Mouse (Mus musculus) CH12.LX (cell line): ENCODE results near the gene AF067061. TPM values are rescaled to one million over a fixed set of nuclear protein-coding genes. Genes with fewer than 3 reads are reported as not detected.
"Not testable (repeated sequence)": the region's sequence is repeated elsewhere in the genome, so short reads cannot be mapped to it uniquely, and the experiment has no call there.

Source experiments
- DNase-seq: peaks from one replicate; pipeline ENCODE4 v3.0.0-alpha.2; 2013; ENCODE audit errors: extremely low read depth
- H3K27ac ChIP-seq: 2 replicates; pipeline ENCODE4 v1.5.1; 2012; ENCODE audit warnings: low read depth, mild to moderate bottlenecking, control low read depth, moderate library complexity; ENCODE audit not compliant: insufficient read depth
- H3K27me3 ChIP-seq: replicated peaks from 2 replicates; pipeline ENCODE3; 2012; ENCODE audit warnings: inconsistent platforms
- H3K36me3 ChIP-seq, 2 experiments: replicated peaks in 1 of 2; 2 replicates each; pipeline versions ENCODE3 to v1.6.1; 2012; ENCODE audit warnings: inconsistent platforms in 1 of 2, low read length in 1 of 2, mild to moderate bottlenecking in 1 of 2, mixed read lengths in 1 of 2, moderate library complexity in 1 of 2; ENCODE audit not compliant: control insufficient read depth in 1 of 2, insufficient read depth in 1 of 2
- H3K4me1 ChIP-seq, 2 experiments: 2 replicates each; pipeline ENCODE4 v1.6.1; 2012; ENCODE audit warnings: inconsistent platforms in 1 of 2, moderate library complexity in 1 of 2; ENCODE audit not compliant: insufficient read depth in 2 of 2, control insufficient read depth in 1 of 2
- H3K4me2 ChIP-seq: 2 replicates; pipeline ENCODE4 v1.6.1; 2012; ENCODE audit warnings: low read depth, mild to moderate bottlenecking, control low read depth; ENCODE audit not compliant: poor library complexity, insufficient read depth, severe bottlenecking
- H3K4me3 ChIP-seq, 3 experiments: fragments of 150-350 bp in 1 of 3; sonication (generic) in 1 of 3; replicated peaks in 1 of 3; 2 replicates each; pipeline versions ENCODE3 to v1.5.1; 2011 to 2012; ENCODE audit warnings: low read depth in 2 of 3, low read length in 2 of 3, mild to moderate bottlenecking in 2 of 3, moderate library complexity in 2 of 3, control low read depth in 1 of 3, improper control_type of control experiment in 1 of 3, inconsistent platforms in 1 of 3, mixed read lengths in 1 of 3; ENCODE audit not compliant: poor library complexity in 1 of 3
- H3K79me2 ChIP-seq: replicated peaks from 2 replicates; pipeline ENCODE4 v1.6.1; 2012; ENCODE audit warnings: mild to moderate bottlenecking, moderate library complexity; ENCODE audit not compliant: control insufficient read depth, poor library complexity, insufficient read depth, severe bottlenecking; ENCODE audit errors: extremely low read depth
- H3K9ac ChIP-seq: 2 replicates; pipeline ENCODE4 v1.6.1; 2012; ENCODE audit warnings: low read depth, mild to moderate bottlenecking, control low read depth, moderate library complexity; ENCODE audit not compliant: insufficient read depth
- H3K9me3 ChIP-seq: replicated peaks from 2 replicates; pipeline ENCODE3; 2012; ENCODE audit warnings: low read length, inconsistent platforms, mixed read lengths
- CTCF ChIP-seq, 2 experiments: IDR thresholded peaks in 1 of 2; conservative IDR thresholded peaks in 1 of 2; 2 replicates each; pipeline ENCODE4 v1.5.1; 2011 to 2012; ENCODE audit warnings: low read depth in 2 of 2, low read length in 2 of 2, improper control_type of control experiment in 1 of 2, inconsistent platforms in 1 of 2, mild to moderate bottlenecking in 1 of 2, moderate library complexity in 1 of 2
- POLR2A ChIP-seq: IDR thresholded peaks from 2 replicates; pipeline ENCODE4 v1.6.1; 2011; ENCODE audit warnings: low read depth, mild to moderate bottlenecking, improper control_type of control experiment, low read length
- RAD21 ChIP-seq: IDR thresholded peaks from 2 replicates; pipeline ENCODE4 v1.6.1; 2011; ENCODE audit warnings: low read depth, mild to moderate bottlenecking, low read length, improper control_type of control experiment, moderate library complexity
- SMC3 ChIP-seq: IDR thresholded peaks from 2 replicates; pipeline ENCODE4 v1.6.1; 2011; ENCODE audit warnings: low read depth, low read length, improper control_type of control experiment
- TBP ChIP-seq: conservative IDR thresholded peaks from 2 replicates; pipeline ENCODE4 v1.6.1; 2011; ENCODE audit warnings: low read depth, low read length, improper control_type of control experiment
- dilution Hi-C: fragments of 300-500 bp; cut with MboI; formaldehyde crosslinking; loops from 2 replicates; pipeline ENCODE4 v1.14.3; 2020; ENCODE audit warnings: low sequenced_read_pairs; ENCODE audit not compliant: extremely low pct_unique_long_range_greater_than_20kb, extremely low pct_ligation_motif_present
- in situ Hi-C: fragments of 300-500 bp; cut with MboI; formaldehyde crosslinking; loops from 3 replicates; pipeline ENCODE4 v1.14.3; 2019; ENCODE audit warnings: low sequenced_read_pairs, low pct_ligation_motif_present, low pct_unique_long_range_greater_than_20kb, mixed read lengths
- polyA plus RNA-seq: library from polyadenylated mRNA; unstranded; fragments of >175 nt; gene quantifications from 2 replicates; pipeline ENCODE4 v1.2.1, GENCODE M21; 2012; ENCODE audit warnings: low read depth; ENCODE audit not compliant: insufficient read length
- total RNA-seq, 2 experiments: library from RNA; depleted of rRNA; stranded (reverse); fragments of 300-350 nt in 1 of 2; fragments of >200 nt in 1 of 2; gene quantifications; 2 replicates each; pipeline ENCODE4 v1.2.3; 2012 to 2014

AF067061 gene
- total RNA-seq (2012; rRNA removed), result 83.0 and 130 TPM in 2 replicates
- 41.9 and 48.9 TPM in 2 replicates for total RNA-seq (2014; rRNA removed)
- polyA plus RNA-seq, result 33.8 and 34.6 TPM in 2 replicates

DNA sequence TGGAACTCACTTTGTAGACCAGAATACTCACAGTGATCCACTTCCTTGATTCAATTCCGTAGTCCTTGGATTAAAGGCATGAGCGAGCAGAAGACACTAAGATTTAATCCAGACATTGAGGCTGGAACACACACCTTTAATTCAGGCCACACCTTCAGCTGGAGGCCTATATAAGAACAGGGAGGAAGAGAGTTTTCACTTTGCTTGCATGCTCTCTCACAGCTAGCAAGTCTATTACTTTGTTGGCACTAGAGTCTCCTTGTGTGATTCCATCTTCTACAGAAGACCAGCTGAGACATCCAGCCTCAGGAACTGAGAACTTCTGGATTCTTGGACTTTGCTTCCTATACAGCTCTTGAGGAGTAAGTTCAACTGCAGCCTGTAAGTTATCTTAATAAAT lies at the start of gene AF067061:
Gene AF067061, plus strand, starts transcription at position 245 of the 400 bp plus-strand sequence.
- H3K36me3 ChIP-seq, H3K27me3 ChIP-seq, in situ Hi-C loops, DNase-seq, H3K27ac ChIP-seq, H3K79me2 ChIP-seq, dilution Hi-C loops, H3K9me3 ChIP-seq: not testable (repeated sequence)
- Histone ChIP-seq H3K4me1 (peaks cover 8 to 24% of the 10 kb centered on the region in 2 experiments), H3K4me2 (peak within 1 kb of the TSS; percentile 56; the same call in 1 of the 2 replicates), H3K4me3 (peak within 1 kb of the TSS in 2 of 3 experiments; percentile 31 to 54), H3K9ac (peak within 1 kb of the TSS; percentile 82)
- TF ChIP-seq TBP (peak; percentile 81), POLR2A (peak; percentile 70)

DNA sequence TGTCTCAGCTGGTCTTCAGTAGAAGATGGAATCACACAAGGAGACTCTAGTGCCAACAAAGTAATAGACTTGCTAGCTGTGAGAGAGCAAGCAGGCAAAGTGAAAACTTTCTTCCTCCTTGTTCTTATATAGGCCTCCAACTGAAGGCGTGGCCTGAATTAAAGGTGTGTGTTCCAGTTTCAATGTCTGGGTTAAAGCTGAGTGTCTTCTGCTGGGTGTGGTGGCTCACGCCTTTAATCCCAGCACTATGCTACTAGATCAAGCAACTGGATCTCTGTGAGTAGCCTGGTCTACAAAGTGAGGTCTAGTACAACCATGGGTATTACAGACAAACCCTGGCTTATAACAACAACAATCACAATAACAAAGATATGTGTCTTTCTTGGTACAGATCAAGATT lies 47.1 kb upstream of the AF067061 start, which contains the start of gene Gm21762:
Gene Gm21762, minus strand, starts transcription at position 101 of the 400 bp plus-strand sequence.
- H3K27me3 ChIP-seq, H3K79me2 ChIP-seq, H3K4me1 ChIP-seq, H3K4me3 ChIP-seq, H3K36me3 ChIP-seq, H3K9me3 ChIP-seq, in situ Hi-C loops, DNase-seq, H3K4me2 ChIP-seq, H3K27ac ChIP-seq, dilution Hi-C loops, H3K9ac ChIP-seq: not testable (repeated sequence)

- in situ Hi-C loops, result not testable (repeated sequence)
Measured at GRCm38 (mm10) chr13:120220922-120221321, 42.0 kb upstream of the AF067061 start.

GRCm38 (mm10) chr13:120223012-120223659 lies 39.8 kb upstream of the AF067061 start:
- H3K4me3 ChIP-seq, dilution Hi-C loops, H3K4me2 ChIP-seq, H3K27ac ChIP-seq, H3K4me1 ChIP-seq, H3K9me3 ChIP-seq, DNase-seq, in situ Hi-C loops, H3K79me2 ChIP-seq, H3K27me3 ChIP-seq, H3K36me3 ChIP-seq, H3K9ac ChIP-seq: not testable (repeated sequence)

More at GRCm38 (mm10) chr13:120220922-120221321, 42.0 kb upstream of the AF067061 start:
- H3K9ac ChIP-seq, H3K79me2 ChIP-seq, H3K27ac ChIP-seq, H3K4me1 ChIP-seq, dilution Hi-C loops, H3K27me3 ChIP-seq, H3K4me2 ChIP-seq, DNase-seq, H3K4me3 ChIP-seq, H3K9me3 ChIP-seq, H3K36me3 ChIP-seq: not testable (repeated sequence)
- peak in 1 of 2 experiments; percentile 69; a peak in 2 of 4 replicates for TF ChIP-seq CTCF (conservative IDR thresholded peaks at IDR 0.05 in 1 of 2, IDR thresholded peaks at IDR 0.05 in 1 of 2; ENCODE audit: low read depth in 2 of 2, low read length in 2 of 2)
- TF ChIP-seq RAD21, result peak; percentile 33
- peak; percentile 63 for TF ChIP-seq SMC3

- DNase-seq, H3K9me3 ChIP-seq, H3K36me3 ChIP-seq, H3K9ac ChIP-seq, dilution Hi-C loops, H3K4me1 ChIP-seq, H3K27ac ChIP-seq, H3K79me2 ChIP-seq, H3K4me3 ChIP-seq, H3K27me3 ChIP-seq, H3K4me2 ChIP-seq, in situ Hi-C loops: not testable (repeated sequence)
Measured at GRCm38 (mm10) chr13:120231798-120232197, 31.1 kb upstream of the AF067061 start.
